8 mouse cellular contexts compared by ENCODE assay signal in genomic region chr16:13409530-13410163, GRCm38 (mm10).
A peak's percentile ranks its signal among the peaks of the same experiment; 100 is the strongest.
DNase-seq lines count a peak whose midpoint lies in the region; ATAC-seq and TF ChIP-seq lines count a peak whose summit lies in the region.

No protein-coding gene starts in this region.

- DNase-seq in left cerebral cortex, adult 2 months (ENCODE audit: extremely low spot score in 1 of 2, low spot score in 2 of 2) = no peak
- DNase-seq in left cerebral cortex, adult 8-10 months (ENCODE audit: low spot score in 2 of 2) = no peak
- DNase-seq in MEL-GATA-1-ER (ENCODE audit: extremely low read depth, low read depth) = peak; percentile 44
- DNase-seq in cerebellum, adult 8-10 months = peak; percentile 58
- peak; percentile 49 to 72 for DNase-seq in left cerebral cortex, postnatal 25 days (ENCODE audit: low spot score in 2 of 2)
- DNase-seq in frontal cortex, postnatal 14 days (ENCODE audit: low spot score in 2 of 2) = no peak

- H3K9ac ChIP-seq in neural tube, embryonic 12.5 days = no peak overlapping the region

- H3K4me1 ChIP-seq in neural tube, embryonic 12.5 days = no peaks in the 10 kb centered on the region

- ATAC-seq in hematopoietic stem cell, adult 5-6 weeks (replicated peaks in 1 of 2; ENCODE audit: insufficient read depth in 1 of 2, low FRiP score in 2 of 2, low TSS enrichment in 1 of 2, low read depth in 1 of 2, poor library complexity in 2 of 2, severe bottlenecking in 2 of 2) = peak; percentile 56 to 62; a peak in 3 of 4 replicates
- ATAC-seq in neural tube, embryonic 12.5 days (ENCODE audit: low FRiP score, low read depth) = peak; percentile 70; the same call in 1 of the 2 replicates

- H3K9me3 ChIP-seq in neural tube, embryonic 12.5 days = no peaks in the 10 kb centered on the region

- H3K4me2 ChIP-seq in neural tube, embryonic 12.5 days (replicated peaks) = no peak overlapping the region

- TF ChIP-seq CTCF in left cerebral cortex, adult 2 months (IDR thresholded peaks at IDR 0.05) = peak; percentile 70

- no peak overlapping the region for H3K4me3 ChIP-seq in left cerebral cortex, adult 2 months
- H3K4me3 ChIP-seq in neural tube, embryonic 12.5 days = no peak overlapping the region

- H3K27ac ChIP-seq in left cerebral cortex, adult 2 months = no peak overlapping the region
- no peak overlapping the region for H3K27ac ChIP-seq in neural tube, embryonic 12.5 days

- peaks cover 47% of the 10 kb centered on the region for H3K36me3 ChIP-seq in neural tube, embryonic 12.5 days

- intact Hi-C loops in left cerebral cortex, adult 2 months (cut with DNase I) = no loop called here
- intact Hi-C loops in left cerebral cortex, postnatal 25 days (cut with DNase I) = no loop called here

- 72% methylated on average over 4 of the region's 4 CpGs for WGBS in neural tube, embryonic 12.5 days

- no peaks in the 10 kb centered on the region for H3K27me3 ChIP-seq in neural tube, embryonic 12.5 days (replicated peaks)

Comparison
In these comparisons a context has a peak if more than half of its experiments do, and no peak if none do; other contexts are left out.
1. DNase-seq: peak in MEL-GATA-1-ER (single experiment), cerebellum, adult 8-10 months (single experiment) and left cerebral cortex, postnatal 25 days (2 of 2); none in left cerebral cortex, adult 2 months (0 of 2), left cerebral cortex, adult 8-10 months (0 of 2) and frontal cortex, postnatal 14 days (0 of 2).